Mouse (Mus musculus) forebrain, embryonic 14.5 days (tissue): ENCODE data around the gene Eed. TPM values are rescaled to one million over a fixed set of nuclear protein-coding genes. Genes with fewer than 3 reads are reported as not detected.

Source experiments
- ATAC-seq: fragments of 200-750 bp; cut with Nextera tagmentation; 2 replicates; pipeline ENCODE4 v1.8.0; 2017; ENCODE audit warnings: mild to moderate bottlenecking, moderate library complexity
- DNase-seq: peaks from one replicate; pipeline ENCODE4 v3.0.0-alpha.2; 2015; ENCODE audit warnings: low spot score
- H3K27ac ChIP-seq: fragments of 300-500 bp; sonication (generic); 2 replicates; pipeline ENCODE4 v1.5.1; 2014; ENCODE audit warnings: low read depth, mild to moderate bottlenecking, control low read depth, low read length, moderate library complexity
- H3K27me3 ChIP-seq: fragments of 300-500 bp; sonication (generic); replicated peaks from 2 replicates; pipeline ENCODE4 v1.6.1; 2014; ENCODE audit warnings: low read length, control low read depth, mixed read lengths; ENCODE audit not compliant: control insufficient read depth, insufficient read depth
- H3K36me3 ChIP-seq: fragments of 300-500 bp; sonication (generic); 2 replicates; pipeline ENCODE4 v1.6.1; 2014; ENCODE audit warnings: low read length, control low read depth; ENCODE audit not compliant: control insufficient read depth, insufficient read depth
- H3K4me1 ChIP-seq: fragments of 300-500 bp; sonication (generic); 2 replicates; pipeline ENCODE4 v1.6.1; 2014; ENCODE audit warnings: antibody characterized with exemption, low read length, control low read depth; ENCODE audit not compliant: control insufficient read depth, insufficient read depth
- H3K4me2 ChIP-seq: fragments of 300-500 bp; sonication (generic); 2 replicates; pipeline ENCODE4 v1.6.1; 2014; ENCODE audit warnings: mild to moderate bottlenecking, control low read depth, low read length
- H3K4me3 ChIP-seq: fragments of 300-500 bp; sonication (generic); 2 replicates; pipeline ENCODE4 v1.5.1; 2014; ENCODE audit warnings: low read depth, low read length, control low read depth
- H3K9ac ChIP-seq: fragments of 300-500 bp; sonication (generic); 2 replicates; pipeline ENCODE4 v1.6.1; 2014; ENCODE audit warnings: mild to moderate bottlenecking, low read length, control low read depth, moderate library complexity
- H3K9me3 ChIP-seq: fragments of 300-500 bp; sonication (generic); replicated peaks from 2 replicates; pipeline ENCODE4 v1.6.1; 2016; ENCODE audit warnings: low read length, control low read depth, mixed read lengths; ENCODE audit not compliant: control insufficient read depth
- WGBS: fragments of 180-500 bp; shearing (Covaris S2); extraction: QIAGEN DNeasy Blood & Tissue Kit; methylation state at CpG from one replicate; pipeline ENCODE4 v1.1.7; 2014; 5-methylcytosine and 5-hydroxymethylcytosine counted together
- polyA plus RNA-seq: library from polyadenylated mRNA; unstranded; fragments of >200 nt; fragmentation: Nextera tagmentation; extraction: Ambion mirVana; gene quantifications from 2 replicates; pipeline ENCODE4 v1.2.1, GENCODE M21; 2014

Eed gene
- polyA plus RNA-seq, 1 experiment from 2014 or later = 41.2 TPM

DNA sequence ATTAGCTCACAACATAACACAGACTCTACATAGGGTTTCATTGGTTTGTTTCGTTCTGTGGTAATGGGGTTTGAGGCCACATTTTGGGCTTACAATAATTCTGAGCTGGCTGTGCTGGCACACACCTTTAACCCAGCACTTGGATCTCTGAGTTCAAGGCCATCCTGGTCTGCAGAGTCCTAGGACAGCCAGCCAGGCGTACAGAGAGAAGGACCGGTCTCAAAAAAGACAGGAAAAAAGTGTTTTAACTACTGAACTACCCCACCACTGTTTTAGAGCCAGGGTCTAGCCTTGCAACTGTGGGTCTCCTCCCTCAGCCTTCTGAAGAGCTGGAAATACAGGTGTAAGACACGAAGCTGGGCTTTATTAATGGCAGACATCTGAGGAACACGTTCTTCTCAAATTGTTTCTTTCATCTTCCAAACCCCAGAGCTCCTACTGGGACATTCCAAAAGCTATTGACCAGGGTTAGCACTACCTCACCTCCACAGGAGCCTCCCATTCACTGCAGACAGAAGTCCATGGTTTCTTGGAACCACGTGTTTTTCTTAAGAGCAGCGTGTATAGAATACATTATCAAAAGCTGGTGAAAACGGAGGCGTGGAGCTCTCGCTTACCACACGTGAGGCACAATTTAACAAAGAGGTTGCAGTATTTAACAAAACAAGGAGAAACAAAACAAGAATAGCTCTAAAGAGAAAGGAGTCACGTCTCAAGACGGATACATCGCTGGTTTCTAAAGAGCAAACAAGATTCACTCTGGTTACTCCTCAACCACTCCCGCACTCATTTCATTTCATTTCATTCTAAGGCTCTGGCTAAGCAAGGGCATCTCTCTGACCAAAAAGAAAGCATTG, 41.1 kb downstream of the Eed start:
- H3K27ac ChIP-seq = no peak overlapping the region
- H3K4me2 ChIP-seq = peak overlapping the region; percentile 67
- H3K27me3 ChIP-seq = no peaks in the 10 kb centered on the region
- peak overlapping the region; percentile 79 for H3K9ac ChIP-seq
- peak overlapping the region; percentile 84 for H3K4me3 ChIP-seq
- peak; percentile 9; the same call in 1 of the 2 replicates for ATAC-seq
- DNase-seq = peak; percentile 27
- no peaks in the 10 kb centered on the region for H3K36me3 ChIP-seq
- no peaks in the 10 kb centered on the region for H3K9me3 ChIP-seq
- peaks cover 3% of the 10 kb centered on the region; the same call in 1 of the 2 replicates for H3K4me1 ChIP-seq
- 31% methylated on average over 15 of the region's 15 CpGs for WGBS

DNA sequence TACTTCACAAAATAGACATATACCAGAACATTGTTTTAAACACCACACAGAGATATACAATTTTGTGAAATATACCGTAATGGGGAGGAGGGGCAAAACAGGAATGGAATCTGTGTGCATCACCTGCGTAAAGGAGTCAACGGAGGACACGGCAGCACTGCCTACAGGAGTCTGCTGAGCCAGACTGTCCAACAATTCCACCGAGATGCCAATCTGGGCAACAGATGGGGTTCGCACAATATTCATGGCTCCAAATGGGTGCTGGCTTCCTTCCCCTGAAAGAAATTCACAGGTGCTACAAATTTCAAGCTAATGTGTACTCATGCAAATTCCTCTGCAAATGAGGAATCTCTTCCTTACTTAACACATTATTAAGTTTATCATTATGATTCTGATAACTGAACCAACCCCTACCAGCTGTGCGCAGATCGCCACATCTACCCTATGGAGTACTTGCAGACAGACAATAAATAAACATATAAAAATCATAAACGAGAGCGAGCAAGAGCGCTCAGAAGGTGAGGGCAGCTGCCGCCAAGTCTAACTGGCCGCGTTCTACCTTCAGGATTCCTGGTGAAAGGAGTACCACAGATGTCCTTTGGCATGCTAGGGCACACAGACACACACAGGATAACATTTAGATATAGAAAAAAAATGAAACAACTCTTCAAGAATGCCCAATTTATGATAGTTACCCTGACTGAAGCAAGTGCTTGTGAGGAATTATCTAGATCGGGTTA, 57.2 kb downstream of the Eed start:
- H3K4me3 ChIP-seq = no peak overlapping the region
- H3K36me3 ChIP-seq = peaks cover 12% of the 10 kb centered on the region; the same call in 1 of the 2 replicates
- WGBS = 93% methylated on average over 15 of the region's 15 CpGs
- H3K4me1 ChIP-seq = no peaks in the 10 kb centered on the region
- ATAC-seq (no peak), DNase-seq (peak; percentile 25)
- no peaks in the 10 kb centered on the region for H3K27me3 ChIP-seq
- no peak overlapping the region for H3K9ac ChIP-seq
- no peak overlapping the region for H3K4me2 ChIP-seq
- no peaks in the 10 kb centered on the region for H3K9me3 ChIP-seq
- H3K27ac ChIP-seq = no peak overlapping the region

DNA sequence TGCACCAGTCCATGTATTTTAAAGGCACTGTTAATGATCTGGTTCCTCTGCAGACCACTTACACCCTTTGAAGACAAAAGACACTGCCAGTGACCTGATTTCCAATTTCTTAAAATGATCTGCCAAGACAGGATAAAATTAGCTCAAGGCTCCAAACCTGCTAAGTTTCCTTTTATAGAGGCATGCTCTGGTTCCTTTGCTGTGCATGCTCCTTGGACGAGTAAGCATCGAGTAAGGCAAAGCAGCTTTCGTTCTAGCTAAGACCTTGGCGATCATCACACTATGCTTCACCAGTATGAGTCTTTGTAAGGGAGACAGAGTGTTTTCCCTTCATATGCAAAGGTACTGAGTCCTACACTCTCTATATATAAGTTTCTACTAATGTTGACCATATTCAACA, 63.0 kb downstream of the Eed start:
- Histone ChIP-seq H3K4me1 (no peaks in the 10 kb centered on the region), H3K27me3 (no peaks in the 10 kb centered on the region), H3K4me2 (no peak overlapping the region), H3K4me3 (no peak overlapping the region), H3K9me3 (no peaks in the 10 kb centered on the region), H3K27ac (no peak overlapping the region), H3K36me3 (peaks cover 10% of the 10 kb centered on the region; the same call in 1 of the 2 replicates), H3K9ac (no peak overlapping the region)
- WGBS = 91% methylated on average over 4 of the region's 4 CpGs
- no peak for DNase-seq
- ATAC-seq = no peak

DNA sequence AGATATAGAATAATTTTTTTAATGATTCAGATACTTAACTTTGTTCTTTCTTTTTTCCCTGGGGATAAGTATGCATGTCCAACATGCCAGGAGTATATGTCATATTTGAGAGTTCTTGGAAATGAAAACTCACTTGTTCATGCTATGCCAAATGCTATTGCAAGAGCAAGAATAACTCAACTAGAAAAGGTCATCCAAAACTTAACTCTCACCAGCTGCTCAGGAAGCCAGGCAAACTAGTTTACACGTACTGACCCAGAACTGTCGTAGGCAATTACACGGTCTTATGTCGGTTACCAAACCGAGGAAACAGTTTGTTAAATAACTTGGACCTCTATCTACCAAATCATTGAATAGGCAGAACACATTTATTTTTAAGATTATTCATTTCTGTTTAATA, 64.1 kb downstream of the Eed start:
- no peaks in the 10 kb centered on the region for H3K9me3 ChIP-seq

DNA sequence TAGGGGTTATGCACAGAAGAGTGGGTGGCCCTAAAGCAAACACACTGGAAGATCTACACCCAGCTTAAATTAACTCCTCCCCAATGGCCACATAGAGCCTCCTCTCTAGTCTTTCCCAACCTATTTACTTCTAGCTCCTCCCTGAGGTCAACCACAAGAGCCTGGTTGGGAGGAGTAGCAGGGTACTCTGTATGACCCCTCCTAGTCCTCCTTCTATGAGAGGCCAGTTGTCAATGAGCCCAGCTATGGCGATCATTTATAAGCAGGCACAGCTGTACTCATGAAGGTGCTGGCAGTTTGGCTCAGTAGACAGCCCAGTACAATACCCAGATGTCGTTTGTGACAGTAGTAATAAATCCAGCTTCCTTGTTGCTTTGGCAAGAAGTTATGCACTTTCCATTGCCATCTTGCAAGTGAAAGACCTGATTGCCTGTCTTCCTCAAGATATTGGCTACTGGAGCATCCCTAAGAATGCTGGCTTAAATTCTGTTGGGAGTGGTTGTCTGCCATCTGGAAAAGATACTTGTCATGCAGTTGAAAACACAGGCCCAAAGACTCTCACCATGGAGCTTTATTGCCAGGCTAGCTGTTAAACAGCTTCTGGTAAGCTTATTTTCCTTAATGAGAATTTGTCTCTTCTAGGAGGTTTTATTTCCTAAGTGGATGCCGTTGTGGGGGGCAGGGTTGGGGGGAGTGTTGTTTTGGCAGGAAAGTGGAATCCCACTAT, 67.2 kb downstream of the Eed start:
- H3K9ac ChIP-seq = no peak overlapping the region
- no peak overlapping the region for H3K4me3 ChIP-seq
- WGBS = 88% methylated on average over 3 of the region's 3 CpGs
- no peaks in the 10 kb centered on the region for H3K9me3 ChIP-seq
- ATAC-seq (no peak), DNase-seq (peak; percentile 10)
- peaks cover 6% of the 10 kb centered on the region; the same call in 1 of the 2 replicates for H3K36me3 ChIP-seq
- H3K27ac ChIP-seq = no peak overlapping the region
- no peaks in the 10 kb centered on the region for H3K27me3 ChIP-seq
- H3K4me1 ChIP-seq = no peaks in the 10 kb centered on the region
- H3K4me2 ChIP-seq = no peak overlapping the region

More for the DNA sequence above, 64.1 kb downstream of the Eed start:
- Histone ChIP-seq H3K4me1 (no peaks in the 10 kb centered on the region), H3K9ac (no peak overlapping the region), H3K4me3 (no peak overlapping the region), H3K27me3 (no peaks in the 10 kb centered on the region), H3K4me2 (no peak overlapping the region), H3K27ac (no peak overlapping the region), H3K36me3 (peaks cover 10% of the 10 kb centered on the region; the same call in 1 of the 2 replicates)
- DNase-seq (no peak), ATAC-seq (no peak)
- 96% methylated on average over 5 of the region's 5 CpGs for WGBS

DNA sequence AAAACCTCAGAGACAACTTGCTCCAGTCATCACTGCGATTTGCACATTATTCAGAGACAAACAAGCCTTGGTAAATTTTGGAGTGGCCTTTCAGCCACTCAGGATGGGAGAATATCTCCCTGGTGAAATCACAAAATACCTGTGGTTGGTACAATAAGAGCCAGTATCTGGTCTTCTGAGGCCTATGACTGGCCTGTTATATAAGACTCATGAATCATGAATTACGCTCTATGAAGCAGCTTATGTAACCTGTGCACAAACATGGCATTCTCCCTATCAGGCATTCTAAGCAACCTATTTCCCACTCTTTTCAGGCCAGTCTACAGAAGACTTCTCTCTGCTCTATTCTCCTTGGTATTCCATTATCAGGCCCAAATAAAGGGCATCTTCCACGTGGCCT, 68.4 kb downstream of the Eed start:
- H3K36me3 ChIP-seq = peaks cover under 1% of the 10 kb centered on the region; the same call in 1 of the 2 replicates
- no peak for ATAC-seq
- no peak overlapping the region for H3K4me3 ChIP-seq
- 84% methylated on average over 3 of the region's 3 CpGs for WGBS
- no peaks in the 10 kb centered on the region for H3K9me3 ChIP-seq
- H3K4me1 ChIP-seq = no peaks in the 10 kb centered on the region
- H3K4me2 ChIP-seq = no peak overlapping the region
- H3K9ac ChIP-seq = no peak overlapping the region
- H3K27me3 ChIP-seq = no peaks in the 10 kb centered on the region
- DNase-seq = no peak
- no peak overlapping the region for H3K27ac ChIP-seq

DNA sequence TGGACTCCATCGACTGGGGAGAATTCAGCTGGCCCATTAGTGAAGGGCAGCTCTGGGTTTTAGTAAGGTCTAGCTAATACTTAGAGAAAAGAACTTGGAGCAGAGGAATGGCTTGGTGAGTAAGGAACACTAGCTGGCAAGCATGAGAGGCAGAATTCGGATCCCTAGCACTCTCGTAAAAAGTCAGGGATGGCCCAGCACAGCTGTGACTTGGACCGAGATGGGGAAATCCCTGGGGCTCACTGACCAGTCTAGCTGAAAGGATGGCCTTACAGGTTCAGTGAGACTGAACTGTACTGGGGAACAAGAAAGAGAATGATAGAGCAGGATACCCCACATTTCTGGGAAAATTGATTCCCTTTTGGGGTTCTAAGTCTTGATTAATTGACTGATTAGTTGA, 71.1 kb downstream of the Eed start:
- no peaks in the 10 kb centered on the region for H3K4me1 ChIP-seq
- no peaks in the 10 kb centered on the region for H3K27me3 ChIP-seq
- H3K36me3 ChIP-seq = no peaks in the 10 kb centered on the region; the same call in 1 of the 2 replicates
- ATAC-seq = no peak
- 87% methylated on average over 4 of the region's 4 CpGs for WGBS
- no peak for DNase-seq
- no peaks in the 10 kb centered on the region for H3K9me3 ChIP-seq
- H3K4me2 ChIP-seq = no peak overlapping the region
- H3K9ac ChIP-seq = no peak overlapping the region
- no peak overlapping the region for H3K4me3 ChIP-seq
- no peak overlapping the region for H3K27ac ChIP-seq

DNA sequence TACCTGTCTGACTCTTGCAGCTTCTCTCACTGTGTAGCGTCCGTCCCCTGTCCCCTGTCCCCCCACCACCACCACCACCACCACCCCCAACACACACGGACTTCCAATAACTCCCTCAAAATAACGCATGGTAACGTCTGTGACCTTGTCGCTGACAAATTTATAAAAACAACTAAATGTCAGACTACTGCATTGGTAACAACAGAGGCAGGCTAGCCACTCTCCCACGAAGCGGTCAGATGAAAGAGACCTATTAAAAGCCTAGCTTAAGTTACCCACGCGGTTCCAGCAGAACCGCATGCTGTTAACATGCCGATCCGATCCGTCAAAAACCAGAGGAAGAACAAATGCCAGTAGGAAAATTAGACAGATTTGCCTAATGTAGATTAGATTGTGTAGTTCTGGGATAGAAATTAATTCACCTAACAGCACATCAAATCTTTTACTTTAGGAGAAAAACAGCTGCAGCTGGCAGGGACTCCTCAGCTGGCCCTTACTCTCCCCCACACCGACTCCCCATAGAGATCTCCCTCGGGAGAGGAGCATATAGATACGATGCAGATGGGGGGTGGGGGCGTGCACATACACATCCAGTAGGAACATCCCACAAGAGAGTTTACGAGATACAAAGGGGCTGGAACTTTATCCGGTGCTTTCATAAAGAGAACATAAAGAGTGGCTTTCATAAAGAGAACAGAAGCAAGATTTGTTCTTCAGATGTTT, 71.7 kb downstream of the Eed start:
- H3K9me3 ChIP-seq = no peaks in the 10 kb centered on the region
- DNase-seq = no peak
- no peaks in the 10 kb centered on the region for H3K36me3 ChIP-seq
- no peak overlapping the region for H3K9ac ChIP-seq
- no peak overlapping the region for H3K4me2 ChIP-seq
- no peaks in the 10 kb centered on the region for H3K4me1 ChIP-seq
- no peak overlapping the region for H3K27ac ChIP-seq
- no peak for ATAC-seq
- no peaks in the 10 kb centered on the region for H3K27me3 ChIP-seq
- H3K4me3 ChIP-seq = no peak overlapping the region
- WGBS = 78% methylated on average over 20 of the region's 20 CpGs
